Mouse (Mus musculus): ENCODE data around the gene Rtn4rl1. TPM values are rescaled to one million over a fixed set of nuclear protein-coding genes. Genes with fewer than 3 reads are reported as not detected.

Rtn4rl1 gene
- polyA plus RNA-seq, 1 experiment from 2014 or later: 2.9 TPM

DNA sequence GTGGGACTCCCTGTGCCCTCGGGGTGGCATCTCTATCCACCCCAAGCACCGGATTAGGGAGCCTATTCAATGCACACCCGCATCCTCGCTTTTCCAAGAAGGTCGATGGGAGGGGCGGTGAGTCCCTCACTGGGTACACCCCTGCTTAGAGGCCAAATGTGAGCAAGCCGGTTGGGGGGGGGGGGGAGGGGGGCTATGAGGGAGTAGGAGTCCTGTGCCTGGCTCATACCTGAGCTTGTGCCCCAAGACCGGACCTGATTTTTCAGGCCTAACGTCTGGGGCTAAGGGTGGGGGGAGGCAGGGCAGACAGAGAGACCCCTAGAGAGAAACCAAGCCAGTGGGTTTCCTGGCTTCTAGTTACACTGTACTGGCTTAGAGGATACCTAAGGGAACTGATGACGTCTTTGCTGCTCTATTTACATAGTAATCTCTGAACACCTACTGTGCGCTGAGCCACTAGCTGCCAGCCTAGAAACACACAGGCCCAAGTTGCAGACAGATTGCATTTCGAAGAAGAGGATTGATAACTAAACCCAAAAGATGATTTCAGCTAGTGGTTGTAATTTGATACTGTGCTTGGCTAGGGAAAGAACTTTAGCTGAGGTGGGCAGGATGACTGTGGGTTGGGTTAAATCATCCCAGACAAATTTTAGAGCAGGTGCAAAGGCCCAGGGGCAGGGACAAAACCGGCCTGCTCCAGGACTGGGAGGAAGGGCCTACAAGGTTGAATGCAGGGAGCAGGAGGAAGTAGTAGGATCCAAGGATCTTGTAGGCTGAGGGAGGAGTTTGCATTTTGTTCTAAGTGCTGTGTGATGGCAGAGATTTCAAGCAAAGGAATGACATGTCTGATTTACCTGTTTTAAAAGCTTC is 20.7 kb downstream of the Rtn4rl1 start:
- Histone ChIP-seq H3K27me3 (ENCODE audit: control insufficient read depth, insufficient read depth, low read depth, low read length) (no peaks in the 10 kb centered on the region; the same call in none of the 2 replicates), H3K9me3 (ENCODE audit: control insufficient read depth, low read length) (no peaks in the 10 kb centered on the region), H3K4me2 (ENCODE audit: low read depth, low read length) (peak overlapping the region; percentile 61), H3K36me3 (ENCODE audit: control insufficient read depth, insufficient read depth, low read length) (no peaks in the 10 kb centered on the region), H3K4me3 (ENCODE audit: low read length) (peak overlapping the region; percentile 41), H3K27ac (ENCODE audit: low read length) (no peak overlapping the region), H3K4me1 (replicated peaks; ENCODE audit: control insufficient read depth, insufficient read depth, low read length) (peaks cover 18% of the 10 kb centered on the region), H3K9ac (ENCODE audit: low read length) (peak overlapping the region; percentile 66)
- peak; percentile 9; the same call in 1 of the 2 replicates for ATAC-seq (ENCODE audit: low read depth)
- 21% methylated on average over 13 of the region's 13 CpGs for WGBS

DNA sequence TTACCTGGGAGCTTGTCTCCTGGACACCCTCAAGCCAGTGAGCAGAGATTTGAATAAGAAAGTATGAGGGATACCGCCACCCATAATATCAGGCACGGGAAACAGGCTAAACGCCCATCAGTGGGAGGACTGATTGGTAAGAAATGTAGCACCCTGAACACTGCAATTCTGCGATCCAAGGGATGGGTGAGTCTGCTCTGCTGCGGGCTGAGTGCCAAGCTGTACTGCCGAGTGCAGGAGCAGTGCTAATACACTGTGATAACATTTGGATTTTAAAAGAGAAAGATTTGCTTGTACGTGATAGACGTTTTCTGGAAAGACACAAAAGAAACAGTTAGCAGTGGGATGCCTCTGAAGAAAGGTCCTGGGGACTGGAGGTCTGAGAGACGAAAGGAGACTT is 26.5 kb downstream of the Rtn4rl1 start:
- peak; percentile 60; the same call in 1 of the 2 replicates for ATAC-seq (ENCODE audit: low read depth)
- Histone ChIP-seq H3K4me3 (ENCODE audit: low read length) (no peak overlapping the region), H3K9ac (ENCODE audit: low read length) (no peak overlapping the region), H3K4me1 (replicated peaks; ENCODE audit: control insufficient read depth, insufficient read depth, low read length) (peaks cover 18% of the 10 kb centered on the region), H3K27ac (ENCODE audit: low read length) (no peak overlapping the region), H3K9me3 (ENCODE audit: control insufficient read depth, low read length) (no peaks in the 10 kb centered on the region), H3K27me3 (ENCODE audit: control insufficient read depth, insufficient read depth, low read depth, low read length) (no peaks in the 10 kb centered on the region; the same call in none of the 2 replicates), H3K4me2 (ENCODE audit: low read depth, low read length) (peak overlapping the region; percentile 9), H3K36me3 (ENCODE audit: control insufficient read depth, insufficient read depth, low read length) (no peaks in the 10 kb centered on the region)
- WGBS: 22% methylated on average over 9 of the region's 9 CpGs

DNA sequence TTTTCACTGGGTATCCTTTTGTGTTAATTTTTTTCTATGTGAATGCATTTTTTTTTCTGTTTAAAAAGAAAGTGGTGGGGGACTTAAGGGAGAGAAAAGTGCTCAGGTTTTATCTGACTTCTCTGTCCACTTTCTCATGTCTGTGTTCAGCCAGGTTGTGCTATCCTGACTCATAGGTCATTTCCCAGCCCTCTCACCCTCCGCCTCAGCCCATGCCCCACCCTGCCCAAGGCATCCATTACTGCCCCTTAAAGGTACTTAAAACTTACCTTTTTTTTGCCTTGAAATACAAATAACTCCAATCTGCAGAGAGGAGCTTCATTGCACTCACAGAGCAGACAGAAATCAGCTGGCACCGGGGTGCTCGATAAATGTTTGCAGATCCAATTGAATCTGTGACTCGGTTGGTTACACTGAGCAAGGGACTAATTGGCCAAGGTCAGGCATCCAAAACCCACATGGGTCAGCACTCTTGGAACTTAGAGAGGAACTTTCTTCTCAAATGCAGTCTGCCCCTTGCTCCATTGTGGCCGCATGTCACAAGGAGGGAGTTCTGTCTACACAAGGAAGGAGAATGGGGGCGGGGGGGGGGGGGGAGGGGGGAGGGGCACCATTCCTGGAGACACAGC is 27.0 kb downstream of the Rtn4rl1 start:
- H3K36me3 ChIP-seq (ENCODE audit: control insufficient read depth, insufficient read depth, low read length): no peaks in the 10 kb centered on the region
- H3K9me3 ChIP-seq (ENCODE audit: control insufficient read depth, low read length): no peaks in the 10 kb centered on the region
- no peak overlapping the region for H3K4me3 ChIP-seq (ENCODE audit: low read length)
- 26% methylated on average over 4 of the region's 6 CpGs for WGBS
- peaks cover 18% of the 10 kb centered on the region for H3K4me1 ChIP-seq (replicated peaks; ENCODE audit: control insufficient read depth, insufficient read depth, low read length)
- H3K9ac ChIP-seq (ENCODE audit: low read length): peak overlapping the region; percentile 36; the same call in 1 of the 2 replicates
- H3K27ac ChIP-seq (ENCODE audit: low read length): peak overlapping the region; percentile 65
- H3K4me2 ChIP-seq (ENCODE audit: low read depth, low read length): peak overlapping the region; percentile 9
- H3K27me3 ChIP-seq (ENCODE audit: control insufficient read depth, insufficient read depth, low read depth, low read length): no peaks in the 10 kb centered on the region; the same call in 1 of the 2 replicates
- peak; percentile 72 for ATAC-seq (ENCODE audit: low read depth)

DNA sequence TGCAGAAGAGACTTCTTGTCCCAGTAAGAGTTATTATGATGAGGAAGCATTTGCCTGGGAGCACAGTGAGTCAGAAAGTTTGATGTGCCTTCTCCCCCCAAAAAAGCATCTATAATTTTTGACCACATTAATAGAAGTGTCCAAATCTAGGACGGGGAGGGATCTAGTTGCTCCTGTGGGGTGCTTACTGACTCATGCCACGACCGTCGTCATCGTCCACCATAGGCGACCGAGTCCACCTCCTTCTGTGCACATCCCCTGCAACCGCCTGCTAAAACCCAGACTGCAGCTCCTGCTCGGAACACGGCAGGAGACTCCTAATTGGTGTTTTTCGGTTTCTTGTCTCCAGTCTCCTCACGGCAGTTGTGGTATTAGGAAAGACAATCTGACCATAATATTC is 30.5 kb downstream of the Rtn4rl1 start:
- WGBS: 83% methylated on average over 12 of the region's 12 CpGs
- no peak overlapping the region for H3K4me2 ChIP-seq (ENCODE audit: low read depth, low read length)
- H3K36me3 ChIP-seq (ENCODE audit: control insufficient read depth, insufficient read depth, low read length): no peaks in the 10 kb centered on the region
- no peak overlapping the region for H3K4me3 ChIP-seq (ENCODE audit: low read length)
- no peak overlapping the region for H3K9ac ChIP-seq (ENCODE audit: low read length)
- no peak for ATAC-seq (ENCODE audit: low read depth)
- H3K9me3 ChIP-seq (ENCODE audit: control insufficient read depth, low read length): no peaks in the 10 kb centered on the region
- H3K27me3 ChIP-seq (ENCODE audit: control insufficient read depth, insufficient read depth, low read depth, low read length): no peaks in the 10 kb centered on the region
- peaks cover 18% of the 10 kb centered on the region for H3K4me1 ChIP-seq (replicated peaks; ENCODE audit: control insufficient read depth, insufficient read depth, low read length)
- no peak overlapping the region for H3K27ac ChIP-seq (ENCODE audit: low read length)

DNA sequence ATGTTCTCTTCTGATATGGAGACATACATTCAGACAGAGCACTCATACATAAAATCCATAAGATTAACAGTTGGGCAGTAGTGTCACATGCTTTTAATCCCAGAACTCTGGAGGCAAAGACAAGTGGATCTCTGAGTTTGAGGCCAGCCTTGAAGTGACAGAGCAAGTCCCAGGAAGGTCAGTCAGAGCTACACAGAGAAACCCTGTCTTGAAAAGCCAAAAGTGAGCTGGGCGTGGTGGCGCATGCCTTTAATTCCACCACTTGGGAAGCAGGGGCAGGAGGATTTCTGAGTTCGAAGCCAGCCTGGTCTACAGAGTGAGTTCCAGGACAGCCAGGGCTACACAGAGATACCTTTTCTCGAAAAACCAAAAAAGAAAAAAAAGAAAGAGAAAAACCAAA is 31.3 kb downstream of the Rtn4rl1 start:
- no peaks in the 10 kb centered on the region for H3K9me3 ChIP-seq (ENCODE audit: control insufficient read depth, low read length)
- no peak overlapping the region for H3K4me3 ChIP-seq (ENCODE audit: low read length)
- H3K36me3 ChIP-seq (ENCODE audit: control insufficient read depth, insufficient read depth, low read length): no peaks in the 10 kb centered on the region
- H3K27ac ChIP-seq (ENCODE audit: low read length): no peak overlapping the region
- H3K27me3 ChIP-seq (ENCODE audit: control insufficient read depth, insufficient read depth, low read depth, low read length): no peaks in the 10 kb centered on the region
- 64% methylated on average over 4 of the region's 4 CpGs for WGBS
- no peak for ATAC-seq (ENCODE audit: low read depth)
- H3K4me2 ChIP-seq (ENCODE audit: low read depth, low read length): no peak overlapping the region
- H3K9ac ChIP-seq (ENCODE audit: low read length): no peak overlapping the region
- H3K4me1 ChIP-seq (replicated peaks; ENCODE audit: control insufficient read depth, insufficient read depth, low read length): peaks cover 15% of the 10 kb centered on the region

DNA sequence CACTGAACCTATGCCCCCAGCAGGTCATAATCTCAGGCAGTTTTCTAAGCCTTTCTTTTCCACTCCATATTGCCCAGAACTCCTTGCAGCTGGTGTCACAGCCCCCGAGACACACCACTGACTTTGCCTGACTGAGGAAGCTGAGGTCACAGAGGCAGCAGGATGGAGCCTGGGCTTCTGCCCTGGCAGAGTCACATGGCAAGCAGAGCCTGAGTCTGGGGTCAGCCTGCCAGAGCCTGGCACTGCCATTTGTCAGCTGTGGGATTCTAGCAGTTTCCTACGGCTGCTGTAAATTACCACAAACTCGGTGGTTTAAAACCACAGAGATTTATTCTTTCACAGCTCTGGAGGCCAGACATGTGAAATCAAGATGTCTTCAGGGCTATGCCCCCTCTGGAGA is 34.0 kb downstream of the Rtn4rl1 start:
- no peak overlapping the region for H3K9ac ChIP-seq (ENCODE audit: low read length)
- no peaks in the 10 kb centered on the region for H3K4me1 ChIP-seq (replicated peaks; ENCODE audit: control insufficient read depth, insufficient read depth, low read length)
- ATAC-seq (ENCODE audit: low read depth): no peak
- H3K4me3 ChIP-seq (ENCODE audit: low read length): no peak overlapping the region
- H3K36me3 ChIP-seq (ENCODE audit: control insufficient read depth, insufficient read depth, low read length): no peaks in the 10 kb centered on the region
- no peaks in the 10 kb centered on the region for H3K27me3 ChIP-seq (ENCODE audit: control insufficient read depth, insufficient read depth, low read depth, low read length)
- H3K27ac ChIP-seq (ENCODE audit: low read length): no peak overlapping the region
- H3K9me3 ChIP-seq (ENCODE audit: control insufficient read depth, low read length): no peaks in the 10 kb centered on the region
- WGBS: 55% methylated on average over 3 of the region's 3 CpGs
- H3K4me2 ChIP-seq (ENCODE audit: low read depth, low read length): no peak overlapping the region

DNA sequence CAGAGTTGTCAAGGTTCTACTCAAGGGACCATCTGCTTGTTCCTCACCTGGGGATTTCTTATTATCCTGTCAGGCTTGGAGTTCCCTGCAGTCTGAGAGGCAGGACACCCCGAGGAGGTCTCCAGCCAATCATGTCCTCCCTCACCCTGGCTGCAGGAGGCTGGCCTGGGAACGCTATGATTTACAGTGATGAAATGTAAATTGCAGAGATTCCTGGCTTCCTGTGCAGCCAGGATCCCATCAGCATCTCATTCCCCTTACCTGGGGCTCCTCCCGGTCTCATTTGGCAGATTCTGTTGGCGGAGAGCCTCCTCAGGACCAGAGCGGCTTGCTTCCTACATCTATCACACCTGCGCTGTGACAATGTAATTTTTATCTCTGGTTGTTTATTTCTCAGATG is 35.7 kb downstream of the Rtn4rl1 start:
- WGBS: 68% methylated on average over 6 of the region's 6 CpGs
- H3K27ac ChIP-seq (ENCODE audit: low read length): no peak overlapping the region
- H3K27me3 ChIP-seq (ENCODE audit: control insufficient read depth, insufficient read depth, low read depth, low read length): peaks cover 7% of the 10 kb centered on the region; the same call in 1 of the 2 replicates
- H3K4me1 ChIP-seq (replicated peaks; ENCODE audit: control insufficient read depth, insufficient read depth, low read length): no peaks in the 10 kb centered on the region
- no peak overlapping the region for H3K4me2 ChIP-seq (ENCODE audit: low read depth, low read length)
- H3K9me3 ChIP-seq (ENCODE audit: control insufficient read depth, low read length): no peaks in the 10 kb centered on the region
- H3K36me3 ChIP-seq (ENCODE audit: control insufficient read depth, insufficient read depth, low read length): no peaks in the 10 kb centered on the region
- H3K4me3 ChIP-seq (ENCODE audit: low read length): no peak overlapping the region
- H3K9ac ChIP-seq (ENCODE audit: low read length): no peak overlapping the region
- no peak for ATAC-seq (ENCODE audit: low read depth)

DNA sequence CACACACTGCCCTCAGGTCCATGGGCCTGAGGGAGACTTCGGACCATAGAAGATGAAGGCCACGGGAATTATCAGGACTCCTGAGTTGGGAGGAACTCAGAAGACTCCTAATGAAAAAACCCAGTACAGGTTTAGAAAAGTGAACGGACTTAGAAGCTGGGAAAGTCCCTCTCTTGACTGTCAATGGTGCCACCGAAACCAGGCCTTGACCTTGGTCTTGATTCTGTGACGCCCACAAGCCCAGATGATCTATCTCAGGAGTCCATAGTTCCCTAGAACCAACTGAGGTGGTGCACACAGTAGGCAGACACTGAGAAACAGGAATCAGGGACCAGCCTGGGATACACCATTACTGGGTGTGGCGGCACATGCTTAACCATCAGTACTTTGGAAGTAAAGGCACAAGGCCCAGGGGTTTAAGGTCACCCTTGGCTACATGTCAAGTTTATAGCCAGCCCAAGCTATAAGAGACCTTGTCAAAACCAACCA is 36.7 kb downstream of the Rtn4rl1 start:
- no peak overlapping the region for H3K4me3 ChIP-seq (ENCODE audit: low read length)
- no peaks in the 10 kb centered on the region for H3K9me3 ChIP-seq (ENCODE audit: control insufficient read depth, low read length)
- no peak for ATAC-seq (ENCODE audit: low read depth)
- H3K36me3 ChIP-seq (ENCODE audit: control insufficient read depth, insufficient read depth, low read length): no peaks in the 10 kb centered on the region
- 89% methylated on average over 6 of the region's 6 CpGs for WGBS
- peaks cover 17% of the 10 kb centered on the region for H3K27me3 ChIP-seq (ENCODE audit: control insufficient read depth, insufficient read depth, low read depth, low read length)
- H3K4me1 ChIP-seq (replicated peaks; ENCODE audit: control insufficient read depth, insufficient read depth, low read length): no peaks in the 10 kb centered on the region
- no peak overlapping the region for H3K4me2 ChIP-seq (ENCODE audit: low read depth, low read length)
- H3K27ac ChIP-seq (ENCODE audit: low read length): no peak overlapping the region
- no peak overlapping the region for H3K9ac ChIP-seq (ENCODE audit: low read length)

DNA sequence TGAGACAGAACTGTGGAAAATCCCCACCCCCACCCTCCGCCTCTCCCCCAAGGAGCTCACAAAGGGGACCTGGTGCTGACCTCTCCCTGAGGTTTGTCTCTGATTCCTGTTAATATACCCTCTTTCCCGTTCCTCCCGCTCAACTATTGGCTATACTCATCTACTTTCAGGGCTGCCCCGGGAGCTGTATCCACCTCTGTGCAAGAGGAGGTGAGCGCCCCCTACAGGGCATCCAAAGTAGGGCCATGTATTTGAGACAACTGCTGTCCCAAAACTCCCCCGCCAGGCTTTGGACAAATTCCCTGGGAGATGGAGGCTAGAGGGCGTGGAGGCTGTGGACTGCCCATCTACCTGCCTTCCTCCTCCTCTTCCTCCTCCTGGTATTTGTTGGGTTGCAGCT is 38.2 kb downstream of the Rtn4rl1 start:
- ATAC-seq (ENCODE audit: low read depth): peak; percentile 47; the same call in 1 of the 2 replicates
- Histone ChIP-seq H3K4me2 (ENCODE audit: low read depth, low read length) (no peak overlapping the region), H3K9ac (ENCODE audit: low read length) (no peak overlapping the region), H3K4me3 (ENCODE audit: low read length) (no peak overlapping the region), H3K9me3 (ENCODE audit: control insufficient read depth, low read length) (no peaks in the 10 kb centered on the region), H3K27ac (ENCODE audit: low read length) (no peak overlapping the region), H3K27me3 (ENCODE audit: control insufficient read depth, insufficient read depth, low read depth, low read length) (peaks cover 19% of the 10 kb centered on the region), H3K36me3 (ENCODE audit: control insufficient read depth, insufficient read depth, low read length) (no peaks in the 10 kb centered on the region), H3K4me1 (replicated peaks; ENCODE audit: control insufficient read depth, insufficient read depth, low read length) (no peaks in the 10 kb centered on the region)
- 12% methylated on average over 7 of the region's 7 CpGs for WGBS

Data from lung, embryonic 16.5 days (tissue).